Mouse (Mus musculus) heart, embryonic 14.5 days (tissue): ENCODE results near the gene Ssh2. TPM values are rescaled to one million over a fixed set of nuclear protein-coding genes. Genes with fewer than 3 reads are reported as not detected.
A peak's percentile ranks its signal among the peaks of the same experiment; 100 is the strongest.

Source experiments
- ATAC-seq: fragments of 200-750 bp; cut with Nextera tagmentation; 2 replicates; pipeline ENCODE4 v1.8.0; 2017; ENCODE audit warnings: low read depth, moderate TSS enrichment; ENCODE audit not compliant: insufficient number of reproducible peaks, insufficient read depth, low FRiP score
- H3K27ac ChIP-seq, 2 experiments: fragments of 200-500 bp in 1 of 2; fragments of 300-500 bp in 1 of 2; sonication (generic) in 1 of 2; replicated peaks in 1 of 2; 2 replicates each; pipeline ENCODE4 v1.5.1; 2012 to 2014; ENCODE audit warnings: low read depth in 2 of 2, low read length in 2 of 2, control low read depth in 1 of 2, mild to moderate bottlenecking in 1 of 2, mixed read lengths in 1 of 2; ENCODE audit not compliant: control insufficient read depth in 1 of 2, insufficient read depth in 1 of 2
- H3K27me3 ChIP-seq: fragments of 300-500 bp; sonication (generic); 2 replicates; pipeline ENCODE4 v1.6.1; 2014; ENCODE audit warnings: mild to moderate bottlenecking, low read length, control low read depth; ENCODE audit not compliant: control insufficient read depth, insufficient read depth
- H3K36me3 ChIP-seq: fragments of 300-500 bp; sonication (generic); 2 replicates; pipeline ENCODE4 v1.6.1; 2014; ENCODE audit warnings: mild to moderate bottlenecking, control low read depth, low read length, mixed read lengths; ENCODE audit not compliant: control insufficient read depth, insufficient read depth
- H3K4me1 ChIP-seq, 2 experiments: fragments of 200-500 bp in 1 of 2; fragments of 300-500 bp in 1 of 2; sonication (generic) in 1 of 2; 2 replicates each; pipeline ENCODE4 v1.6.1; 2012 to 2014; ENCODE audit warnings: low read length in 2 of 2, control low read depth in 1 of 2, mixed read lengths in 1 of 2; ENCODE audit not compliant: control insufficient read depth in 2 of 2, insufficient read depth in 2 of 2
- H3K4me2 ChIP-seq: fragments of 300-500 bp; sonication (generic); 2 replicates; pipeline ENCODE4 v1.6.1; 2014; ENCODE audit warnings: mild to moderate bottlenecking, low read length
- H3K4me3 ChIP-seq, 2 experiments: fragments of 200-500 bp in 1 of 2; fragments of 300-500 bp in 1 of 2; sonication (generic) in 1 of 2; 2 replicates each; pipeline ENCODE4 v1.5.1; 2012 to 2014; ENCODE audit warnings: low read length in 2 of 2, mild to moderate bottlenecking in 2 of 2, control low read depth in 1 of 2, low read depth in 1 of 2, moderate library complexity in 1 of 2; ENCODE audit not compliant: control insufficient read depth in 1 of 2, insufficient read depth in 1 of 2
- H3K9ac ChIP-seq: fragments of 300-500 bp; sonication (generic); 2 replicates; pipeline ENCODE4 v1.6.1; 2014; ENCODE audit warnings: mild to moderate bottlenecking, low read length
- H3K9me3 ChIP-seq: fragments of 300-500 bp; sonication (generic); 2 replicates; pipeline ENCODE4 v1.6.1; 2016; ENCODE audit warnings: low read length, control low read depth; ENCODE audit not compliant: control insufficient read depth
- WGBS: fragments of 180-500 bp; shearing (Covaris S2); extraction: QIAGEN DNeasy Blood & Tissue Kit; methylation state at CpG from one replicate; pipeline ENCODE4 v1.1.7; 2014; 5-methylcytosine and 5-hydroxymethylcytosine counted together
- polyA plus RNA-seq: library from polyadenylated mRNA; unstranded; fragments of >200 nt; fragmentation: Nextera tagmentation; extraction: Ambion mirVana; gene quantifications from 2 replicates; pipeline ENCODE4 v1.2.1, GENCODE M21; 2014

Ssh2 gene
- polyA plus RNA-seq, 1 experiment from 2014 or later = 31.4 TPM

DNA sequence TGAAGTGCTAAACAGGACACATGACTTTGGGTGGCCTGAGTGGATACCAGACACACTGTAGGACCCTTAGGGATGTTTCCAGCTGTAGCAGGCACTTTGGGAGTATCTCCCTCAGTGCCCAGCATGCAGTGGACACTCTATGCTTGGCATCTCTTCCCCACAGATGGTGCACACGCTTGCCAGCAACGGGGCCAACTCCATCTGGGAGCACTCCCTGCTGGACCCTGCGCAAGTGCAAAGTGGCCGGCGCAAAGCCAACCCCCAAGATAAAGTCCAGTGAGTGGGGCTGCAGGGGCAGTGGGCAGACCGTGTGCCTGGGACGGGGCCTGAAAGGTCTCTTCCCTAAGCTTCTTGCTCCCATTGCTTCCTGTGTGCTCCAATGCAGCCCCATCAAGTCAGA lies 283.3 kb downstream of the Ssh2 start:
- Histone ChIP-seq H3K36me3 (peaks cover 55% of the 10 kb centered on the region), H3K9ac (no peak overlapping the region), H3K4me1 (peaks cover 23 to 54% of the 10 kb centered on the region in 2 experiments), H3K4me2 (no peak overlapping the region), H3K27ac (no peak overlapping the region), H3K4me3 (no peak overlapping the region), H3K27me3 (no peaks in the 10 kb centered on the region), H3K9me3 (no peaks in the 10 kb centered on the region)
- no peak for ATAC-seq
- WGBS = 85% methylated on average over 7 of the region's 7 CpGs

DNA sequence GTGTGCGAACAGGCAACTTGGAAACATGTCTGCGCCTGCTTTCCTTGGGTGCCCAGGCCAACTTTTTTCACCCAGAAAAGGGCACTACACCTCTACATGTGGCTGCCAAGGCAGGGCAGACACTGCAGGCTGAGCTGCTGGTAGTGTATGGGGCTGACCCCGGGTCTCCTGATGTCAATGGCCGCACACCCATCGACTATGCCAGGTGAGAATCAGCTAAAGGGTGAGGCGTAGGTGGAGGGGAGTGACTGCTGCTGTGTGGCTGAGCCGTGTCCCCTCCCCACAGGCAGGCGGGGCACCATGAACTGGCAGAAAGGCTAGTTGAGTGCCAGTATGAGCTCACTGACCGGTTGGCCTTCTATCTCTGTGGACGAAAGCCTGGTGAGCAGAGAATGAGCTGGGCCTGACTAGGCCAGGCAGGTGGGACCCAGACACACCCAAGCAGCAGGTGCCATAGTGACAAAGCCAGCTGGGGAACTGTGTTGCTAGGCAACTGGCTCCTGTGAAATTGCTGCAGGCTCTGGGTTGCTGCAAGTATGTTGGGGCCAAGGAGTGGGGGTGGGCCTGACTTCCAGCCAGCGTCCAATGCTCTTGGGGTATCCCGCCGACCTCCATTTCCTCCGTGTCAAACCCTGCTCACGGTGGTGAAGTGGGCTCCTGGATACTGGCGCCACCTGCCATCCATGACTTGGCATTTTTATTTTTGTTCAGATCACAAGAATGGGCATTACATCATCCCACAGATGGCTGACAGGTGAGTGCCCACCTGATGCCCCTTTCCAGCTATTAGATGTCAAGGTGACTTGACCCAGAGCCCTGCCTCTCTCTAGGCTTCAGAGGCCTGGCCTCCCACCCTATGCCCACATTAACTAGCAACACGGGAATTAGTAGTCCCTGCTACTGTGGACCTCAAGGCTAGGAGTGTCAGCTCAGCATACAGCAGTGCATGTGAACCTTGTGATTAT lies 284.6 kb downstream of the Ssh2 start:
- H3K4me1 ChIP-seq = peaks cover 17 to 42% of the 10 kb centered on the region in 2 experiments
- peaks cover 68% of the 10 kb centered on the region for H3K36me3 ChIP-seq
- H3K4me3 ChIP-seq = no peak overlapping the region
- no peak overlapping the region for H3K9ac ChIP-seq
- H3K27me3 ChIP-seq = no peaks in the 10 kb centered on the region
- no peak for ATAC-seq
- H3K9me3 ChIP-seq = no peaks in the 10 kb centered on the region
- no peak overlapping the region; a peak in 1 of 4 replicates for H3K27ac ChIP-seq
- H3K4me2 ChIP-seq = no peak overlapping the region
- WGBS = 84% methylated on average over 17 of the region's 17 CpGs

DNA sequence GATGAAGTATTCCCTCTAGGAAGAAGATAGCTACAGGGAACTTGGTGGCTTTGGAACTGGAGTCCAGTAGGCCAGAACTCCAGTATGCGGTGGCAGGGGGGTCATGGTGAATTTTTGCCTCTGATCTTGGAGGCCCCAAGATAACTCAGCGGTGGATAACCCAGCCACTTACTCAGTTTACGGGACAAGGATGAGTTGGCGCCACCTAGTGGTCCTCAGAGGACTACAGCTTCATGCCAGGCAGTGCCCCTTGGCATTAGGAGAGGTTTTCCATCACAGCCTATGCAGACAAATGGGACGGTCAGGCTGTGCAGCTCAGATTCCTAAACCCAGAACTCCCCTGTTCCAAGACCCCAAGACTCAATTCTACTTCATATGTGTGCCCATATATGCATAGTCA lies 285.3 kb downstream of the Ssh2 start:
- Histone ChIP-seq H3K9ac (no peak overlapping the region), H3K4me1 (peaks cover 17 to 35% of the 10 kb centered on the region in 2 experiments), H3K9me3 (no peaks in the 10 kb centered on the region), H3K4me3 (no peak overlapping the region), H3K4me2 (no peak overlapping the region), H3K36me3 (peaks cover 75% of the 10 kb centered on the region), H3K27me3 (no peaks in the 10 kb centered on the region), H3K27ac (no peak overlapping the region; a peak in 1 of 4 replicates)
- no peak for ATAC-seq
- WGBS = 15% methylated on average over 5 of the region's 5 CpGs

DNA sequence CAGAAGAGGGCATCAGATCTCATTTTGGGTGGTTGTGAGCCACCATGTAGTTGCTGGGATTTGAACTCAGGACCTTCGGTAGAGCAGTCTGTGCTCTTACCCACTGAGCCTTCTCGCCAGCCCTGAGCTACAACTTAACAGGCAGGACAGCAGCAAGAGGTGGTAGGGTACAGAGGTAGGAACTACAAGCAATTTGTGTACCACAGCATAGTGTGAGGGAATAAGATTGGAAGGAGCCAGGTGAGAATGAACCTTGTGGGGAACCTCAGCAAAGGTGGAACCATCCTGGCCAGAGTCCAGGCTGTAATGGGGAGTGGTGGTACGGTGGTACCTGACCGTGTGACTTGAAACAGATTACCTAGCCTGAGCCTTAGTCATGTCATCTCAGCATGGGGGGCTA lies 285.9 kb downstream of the Ssh2 start:
- H3K4me3 ChIP-seq = no peak overlapping the region
- peaks cover 14 to 31% of the 10 kb centered on the region in 2 experiments for H3K4me1 ChIP-seq
- 92% methylated on average over 4 of the region's 4 CpGs for WGBS
- H3K27ac ChIP-seq = no peak overlapping the region
- no peak overlapping the region for H3K9ac ChIP-seq
- no peak for ATAC-seq
- no peak overlapping the region for H3K4me2 ChIP-seq
- peaks cover 81% of the 10 kb centered on the region for H3K36me3 ChIP-seq
- no peaks in the 10 kb centered on the region for H3K9me3 ChIP-seq
- no peaks in the 10 kb centered on the region for H3K27me3 ChIP-seq

DNA sequence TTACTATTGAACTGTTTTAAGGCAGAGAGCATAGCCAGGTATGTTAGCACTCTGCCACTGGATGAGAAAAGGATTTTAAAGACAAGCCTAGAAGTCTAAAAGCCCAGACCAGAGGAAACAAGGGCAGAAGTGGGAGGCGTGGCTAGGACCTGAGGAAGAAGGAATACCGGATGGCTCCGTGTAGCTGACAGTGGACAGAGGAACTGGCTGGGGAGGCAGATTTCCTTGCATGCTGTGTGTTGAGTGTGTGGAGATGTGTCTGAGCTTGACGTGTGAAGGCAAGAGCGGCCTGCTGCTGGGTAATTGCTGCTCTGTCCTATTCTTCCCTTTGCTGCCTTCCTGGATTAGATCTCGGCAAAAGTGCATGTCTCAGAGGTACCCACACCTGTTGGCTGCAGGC lies 286.4 kb downstream of the Ssh2 start:
- Histone ChIP-seq H3K9me3 (no peaks in the 10 kb centered on the region), H3K4me2 (no peak overlapping the region), H3K27ac (no peak overlapping the region; a peak in 1 of 4 replicates), H3K27me3 (no peaks in the 10 kb centered on the region), H3K9ac (no peak overlapping the region), H3K36me3 (peaks cover 86% of the 10 kb centered on the region), H3K4me1 (peaks cover 11 to 26% of the 10 kb centered on the region in 2 experiments), H3K4me3 (no peak overlapping the region)
- no peak for ATAC-seq
- 88% methylated on average over 6 of the region's 6 CpGs for WGBS

DNA sequence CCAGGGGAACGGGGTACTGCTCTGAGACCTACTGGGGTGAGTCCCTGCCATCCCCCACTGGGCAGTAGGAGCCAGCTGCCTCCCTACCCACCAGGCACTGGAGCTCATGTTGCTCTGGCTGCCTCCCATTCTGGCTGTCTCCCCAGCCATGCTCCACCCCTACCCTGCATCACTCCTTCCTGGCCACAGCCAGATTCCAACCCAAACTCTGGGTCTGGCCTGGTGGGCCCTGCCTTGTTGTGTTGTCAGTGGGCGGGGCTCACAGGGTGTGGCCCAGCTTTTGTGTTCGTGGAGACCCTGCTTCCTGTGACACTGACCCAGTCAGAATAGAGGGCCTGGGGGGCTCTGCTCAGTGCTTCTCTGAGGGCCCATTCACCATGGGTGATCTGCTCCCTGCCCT lies 287.4 kb downstream of the Ssh2 start:
- ATAC-seq = 0 out of 2 replicates have a peak, but pooled peaks have one; percentile 29
- Histone ChIP-seq H3K9ac (no peak overlapping the region), H3K4me2 (no peak overlapping the region), H3K4me3 (no peak overlapping the region), H3K27me3 (no peaks in the 10 kb centered on the region), H3K9me3 (no peaks in the 10 kb centered on the region), H3K4me1 (peaks cover 3 to 23% of the 10 kb centered on the region in 2 experiments), H3K27ac (no peak overlapping the region), H3K36me3 (peaks cover 90% of the 10 kb centered on the region)
- WGBS = 61% methylated on average over 3 of the region's 3 CpGs

DNA sequence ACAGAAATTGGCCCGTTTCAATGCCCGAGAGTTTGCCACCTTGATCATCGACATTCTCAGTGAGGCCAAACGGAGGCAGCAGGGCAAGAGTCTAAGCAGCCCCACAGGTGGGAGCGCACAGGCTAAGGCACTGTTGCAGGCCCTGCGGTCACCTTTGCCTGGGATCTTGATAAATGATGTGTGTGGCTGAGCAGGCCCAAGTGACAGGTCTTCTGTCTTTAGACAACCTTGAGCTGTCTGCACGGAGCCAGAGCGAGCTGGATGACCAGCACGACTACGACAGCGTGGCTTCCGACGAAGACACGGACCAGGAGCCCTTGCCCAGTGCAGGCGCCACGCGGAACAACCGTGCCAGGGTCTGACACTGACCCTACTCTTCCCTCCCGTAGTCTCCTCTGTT lies 288.3 kb downstream of the Ssh2 start:
- Histone ChIP-seq H3K9ac (no peak overlapping the region), H3K4me1 (peaks cover 8 to 25% of the 10 kb centered on the region in 2 experiments), H3K36me3 (peaks cover 89% of the 10 kb centered on the region), H3K27me3 (no peaks in the 10 kb centered on the region), H3K27ac (no peak overlapping the region), H3K9me3 (no peaks in the 10 kb centered on the region), H3K4me3 (no peak overlapping the region), H3K4me2 (no peak overlapping the region)
- 93% methylated on average over 19 of the region's 19 CpGs for WGBS
- ATAC-seq = no peak
